Mouse (Mus musculus) ovary, postnatal 10 days (tissue): ENCODE results near the gene Car10.

Experiments
- DNase-seq: peaks from one replicate; pipeline ENCODE4 v3.0.0; 2022; ENCODE audit warnings: low spot score

The Car10 gene

DNA sequence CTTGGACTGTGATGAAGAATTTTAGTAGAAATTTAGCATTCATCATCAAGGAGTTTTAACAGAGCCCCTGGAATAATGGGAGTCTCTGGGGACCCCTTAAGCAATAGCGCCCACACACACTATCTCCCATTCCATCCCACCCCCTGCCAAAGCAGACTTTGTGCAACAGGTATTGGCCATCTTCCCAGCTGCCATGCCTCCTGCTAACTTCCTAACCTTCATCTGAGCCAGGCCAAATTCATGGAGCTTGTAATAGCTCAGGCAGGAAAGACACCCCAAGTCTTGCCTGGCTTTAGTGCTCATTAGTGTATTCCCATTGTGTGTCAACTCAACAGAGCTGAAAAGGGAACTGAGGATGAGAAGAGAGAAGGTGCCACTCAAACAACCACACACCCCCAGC lies 481.8 kb downstream of the Car10 start:
- DNase-seq: no peak

DNA sequence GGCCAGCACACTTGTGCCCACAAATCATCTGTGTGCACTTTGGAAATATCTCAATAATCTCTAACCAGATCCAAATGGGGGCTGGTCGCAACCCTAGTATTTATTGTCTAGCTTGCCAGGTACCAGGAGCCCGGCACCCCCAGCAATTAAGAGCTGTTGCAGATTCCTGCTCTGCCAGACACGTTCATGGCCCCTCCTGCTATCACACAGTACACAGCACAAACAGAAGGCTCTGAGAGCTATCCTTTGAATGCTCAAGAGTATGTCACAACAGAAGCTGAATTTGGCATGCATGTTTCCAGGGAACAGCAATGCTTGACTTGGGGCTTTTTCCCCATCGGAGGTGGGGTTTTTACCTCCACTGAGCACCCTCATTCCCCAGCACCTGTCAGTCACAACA lies 483.5 kb downstream of the Car10 start:
- DNase-seq: no peak

DNA sequence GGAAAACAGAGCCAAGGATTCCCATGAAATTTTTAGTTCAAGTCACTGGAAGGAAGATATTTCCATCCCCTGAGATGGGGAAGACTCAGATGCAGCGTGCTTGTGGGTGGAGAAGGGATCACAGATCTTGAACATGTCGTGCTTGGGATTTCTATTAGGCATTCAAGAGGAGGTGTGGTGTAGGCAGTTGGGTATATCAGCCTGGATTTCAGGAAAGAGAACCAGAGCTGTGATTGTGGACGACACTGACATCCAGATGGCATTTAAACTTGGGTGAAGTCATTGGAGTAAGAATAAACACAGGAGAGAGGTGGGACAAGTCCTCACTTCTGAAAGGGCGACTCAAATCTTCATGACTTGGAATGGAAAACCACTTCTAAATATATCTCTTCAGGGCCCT lies 490.0 kb downstream of the Car10 start:
- DNase-seq: no peak

DNA sequence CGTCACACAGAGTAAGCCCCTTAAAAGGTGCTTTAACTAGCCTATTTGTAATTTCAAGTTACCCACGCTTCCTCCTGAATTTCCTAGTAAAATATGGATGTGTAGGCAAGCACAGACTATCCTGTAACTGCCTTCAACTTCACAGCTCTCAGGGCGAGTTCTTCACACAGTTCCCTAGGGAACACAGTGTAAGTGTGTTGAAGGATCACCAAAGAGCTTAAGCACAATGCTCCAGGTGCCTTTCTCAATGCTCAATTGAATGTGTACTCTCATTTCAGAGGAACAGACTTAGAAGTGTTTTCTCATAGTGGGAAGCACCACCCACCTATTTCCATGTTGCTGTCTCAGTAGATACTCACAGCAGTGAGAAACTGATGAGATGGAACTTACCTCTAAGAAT lies 492.8 kb downstream of the Car10 start:
- no peak for DNase-seq

DNA sequence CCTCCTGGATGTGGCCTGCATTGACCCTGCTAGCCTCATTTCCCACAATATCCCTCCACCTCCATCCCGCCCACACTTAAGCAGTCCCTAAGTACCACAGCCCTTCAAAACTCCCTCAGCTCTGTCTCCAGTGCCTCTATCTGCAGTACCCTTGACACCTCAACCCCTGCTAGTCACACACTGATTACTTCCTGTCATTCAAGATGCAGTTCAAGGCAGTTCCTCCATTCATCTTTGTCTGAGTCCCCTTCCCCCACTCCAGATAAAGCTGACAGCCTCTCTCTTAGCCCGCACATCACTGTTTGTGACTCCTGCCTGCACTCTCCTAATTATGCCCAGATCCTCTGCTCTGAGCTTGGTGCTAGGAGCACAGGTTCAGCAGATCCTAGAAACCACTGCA lies 496.2 kb downstream of the Car10 start:
- DNase-seq: no peak

DNA sequence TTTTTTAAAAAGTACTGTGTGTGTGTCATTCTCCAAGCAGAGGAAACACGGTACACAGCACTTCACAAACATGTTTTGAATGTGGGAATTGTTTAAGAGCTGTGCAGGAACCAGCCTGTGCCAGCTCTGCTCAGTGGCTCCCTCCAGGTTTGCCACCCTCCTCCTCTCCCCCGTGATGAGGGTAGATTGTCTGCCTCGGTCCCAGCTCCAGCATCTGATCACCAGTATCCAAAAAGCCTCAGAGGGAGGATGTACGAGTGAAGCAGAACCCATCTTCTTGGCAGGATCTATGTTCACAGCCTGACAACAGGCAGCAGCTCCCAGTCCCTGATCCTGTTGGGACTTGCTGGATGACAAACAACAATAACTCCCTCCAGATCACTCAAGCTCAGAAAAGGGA lies 500.3 kb downstream of the Car10 start:
- no peak for DNase-seq

DNA sequence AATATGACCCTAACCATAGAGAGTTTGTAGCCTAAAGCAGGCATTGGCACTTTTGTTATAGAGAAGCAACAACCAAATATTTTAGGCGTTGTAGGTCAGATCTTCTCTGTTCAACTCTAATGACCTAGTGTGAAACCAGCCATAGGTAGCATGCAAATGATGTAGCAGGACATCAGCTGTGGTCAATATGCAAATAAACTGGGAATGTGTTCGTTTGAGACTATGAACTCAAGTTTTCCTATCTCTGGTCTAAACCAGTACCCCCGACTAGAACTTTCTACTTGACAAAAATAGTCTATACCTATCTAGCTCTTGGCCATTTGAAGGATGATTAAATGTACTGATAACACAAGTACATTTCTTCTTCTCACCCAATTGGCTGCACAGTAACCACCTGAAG lies 501.9 kb downstream of the Car10 start:
- no peak for DNase-seq

DNA sequence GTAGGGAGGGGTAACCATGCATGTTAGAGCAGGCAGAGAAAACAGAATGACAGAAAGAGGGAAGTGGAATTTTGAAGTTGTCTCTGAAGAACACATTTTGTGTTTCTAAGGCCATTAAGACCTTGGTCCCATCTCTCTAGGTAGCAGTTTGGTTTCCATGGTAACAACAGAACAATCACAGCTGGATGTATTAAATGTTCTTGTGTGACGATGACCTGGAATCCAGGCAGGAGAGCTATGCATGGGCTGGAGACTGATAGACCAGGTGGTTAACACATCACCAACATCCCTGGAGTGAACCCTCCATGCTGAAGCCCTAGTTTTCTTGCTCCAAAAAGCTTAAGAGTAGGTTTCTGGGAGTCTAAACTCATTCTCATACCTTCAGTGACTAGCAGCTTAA lies 505.7 kb downstream of the Car10 start:
- no peak for DNase-seq

DNA sequence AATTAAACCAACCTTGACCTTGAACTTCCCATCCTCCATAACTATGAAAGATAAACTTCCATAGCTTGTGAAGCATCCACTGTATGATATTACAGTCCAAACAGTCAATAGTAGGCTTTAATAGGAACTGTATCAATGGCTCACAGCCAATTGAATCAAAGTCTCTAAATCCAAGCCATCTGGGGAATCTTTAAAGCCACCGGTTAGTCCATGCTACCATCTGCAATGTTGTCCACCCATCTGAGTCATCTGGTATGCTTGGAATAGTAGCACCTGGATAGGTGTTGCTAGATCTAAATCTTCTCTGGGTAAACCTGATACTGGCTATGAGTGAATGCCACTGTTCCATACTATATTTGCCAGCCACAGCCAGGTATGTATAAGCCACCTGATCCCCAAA lies 509.3 kb downstream of the Car10 start:
- DNase-seq: no peak

DNA sequence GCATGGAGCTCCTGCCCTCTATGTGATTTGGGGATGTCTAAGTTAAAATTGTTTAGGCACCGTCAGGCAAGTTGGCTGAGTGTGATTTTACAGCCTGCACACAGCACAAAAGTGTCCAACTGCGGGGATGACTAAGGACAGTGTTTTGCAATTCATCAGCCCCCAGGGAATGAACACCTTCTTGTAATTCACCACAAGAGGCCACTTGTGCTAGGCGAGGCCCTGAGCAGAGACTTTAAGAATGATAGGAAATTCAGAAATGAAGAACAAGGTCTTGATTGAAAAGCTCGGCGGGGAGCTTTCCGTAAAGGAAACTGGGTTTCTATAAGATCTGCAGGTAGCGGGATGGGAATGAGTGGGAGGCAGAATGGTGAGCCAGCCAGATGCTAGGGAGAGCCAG lies 510.9 kb downstream of the Car10 start:
- no peak for DNase-seq

DNA sequence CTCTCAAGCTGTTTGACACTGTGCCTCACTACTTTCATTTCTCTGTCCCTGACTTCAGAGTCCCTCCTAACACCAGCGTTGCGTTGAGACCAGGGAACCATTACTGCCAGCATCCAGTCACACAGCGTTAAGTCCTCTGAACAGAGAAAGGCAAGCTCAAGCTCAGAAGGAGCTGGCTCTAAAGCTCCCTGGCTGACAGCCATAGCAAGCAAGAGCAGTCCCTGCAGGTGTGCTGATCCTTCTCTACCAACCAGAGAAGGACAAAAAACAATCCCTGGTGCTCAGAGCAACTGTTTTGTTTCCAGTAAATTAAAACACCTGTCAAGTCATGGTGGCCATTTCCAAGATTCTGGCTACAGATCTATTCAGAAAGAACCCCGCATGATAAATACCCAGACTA lies 514.2 kb downstream of the Car10 start:
- no peak for DNase-seq

DNA sequence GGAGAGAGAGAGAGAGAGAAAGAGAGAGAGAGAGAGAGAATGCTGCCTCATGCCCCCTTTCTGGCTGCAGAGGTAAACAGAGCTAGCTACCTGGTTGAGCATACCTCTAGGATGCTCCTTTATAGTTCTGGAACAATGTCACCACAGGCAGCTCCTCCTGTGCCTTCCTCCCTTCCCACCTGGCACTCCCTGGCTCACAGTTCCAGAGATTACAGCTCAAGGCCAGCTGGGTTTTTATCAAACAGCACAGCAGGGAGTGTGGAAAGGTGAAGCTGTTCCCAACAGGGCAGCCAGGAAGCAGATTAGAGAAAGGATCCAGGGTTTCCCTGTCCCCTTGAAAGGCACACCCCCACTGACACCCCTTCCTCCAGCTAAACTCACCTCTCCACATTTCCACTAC lies 517.0 kb downstream of the Car10 start:
- DNase-seq: no peak

DNA sequence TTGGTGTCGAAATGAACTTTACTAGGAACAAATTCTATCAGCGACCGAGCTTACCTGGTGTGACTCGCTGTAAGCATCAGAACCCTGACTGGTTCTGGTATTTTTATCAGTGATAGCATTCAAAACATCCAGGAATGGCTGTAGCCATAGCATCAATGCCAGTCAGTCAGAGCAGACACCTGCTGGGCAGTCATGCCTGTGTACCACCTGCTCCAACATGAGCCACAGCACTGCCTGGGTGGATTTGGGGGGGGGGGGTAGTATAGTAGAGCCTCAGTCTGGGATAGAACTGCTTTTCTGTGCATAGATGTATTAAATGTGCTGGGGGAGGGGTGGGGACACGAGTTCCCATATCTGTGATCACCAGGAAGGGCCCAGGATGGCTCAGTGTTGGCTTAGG lies 525.8 kb downstream of the Car10 start:
- no peak for DNase-seq

DNA sequence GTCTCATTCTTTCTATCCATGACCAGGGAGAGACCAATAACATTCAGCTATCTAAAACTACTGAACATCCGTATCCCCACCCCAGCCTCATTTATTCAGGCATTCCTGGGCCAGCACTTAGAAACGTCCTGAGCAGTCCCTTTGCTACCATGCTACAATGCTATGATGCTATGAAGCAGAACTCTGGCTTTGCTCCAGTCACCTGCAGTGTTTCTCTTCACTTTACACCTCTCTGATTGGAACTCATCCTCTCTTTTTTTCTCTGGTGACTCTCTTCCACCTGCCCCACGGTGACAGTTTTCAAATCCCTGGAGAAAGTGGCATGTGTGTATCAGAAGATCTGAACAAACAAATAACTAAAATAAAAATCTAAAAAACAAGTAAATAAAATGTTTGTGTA lies 541.6 kb downstream of the Car10 start:
- no peak for DNase-seq

DNA sequence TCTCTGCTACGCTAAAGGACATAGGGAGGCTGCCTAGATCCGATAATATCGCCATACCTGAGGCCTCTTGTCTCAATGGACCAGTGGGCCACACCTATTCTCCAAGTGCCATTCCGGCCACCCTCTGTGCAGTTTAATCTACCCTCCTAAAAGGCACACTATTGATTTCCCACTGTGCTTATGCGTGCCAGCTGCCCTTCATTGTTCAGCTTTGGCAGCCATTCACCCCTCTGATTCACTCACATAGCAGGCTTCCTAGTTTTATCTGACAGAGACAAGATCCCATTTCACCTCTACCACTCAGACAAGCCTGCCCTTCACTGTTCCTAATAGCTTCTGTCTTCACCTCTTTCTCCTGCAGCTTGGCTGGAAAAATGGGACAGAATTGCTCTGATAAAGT lies 543.1 kb downstream of the Car10 start:
- no peak for DNase-seq

DNA sequence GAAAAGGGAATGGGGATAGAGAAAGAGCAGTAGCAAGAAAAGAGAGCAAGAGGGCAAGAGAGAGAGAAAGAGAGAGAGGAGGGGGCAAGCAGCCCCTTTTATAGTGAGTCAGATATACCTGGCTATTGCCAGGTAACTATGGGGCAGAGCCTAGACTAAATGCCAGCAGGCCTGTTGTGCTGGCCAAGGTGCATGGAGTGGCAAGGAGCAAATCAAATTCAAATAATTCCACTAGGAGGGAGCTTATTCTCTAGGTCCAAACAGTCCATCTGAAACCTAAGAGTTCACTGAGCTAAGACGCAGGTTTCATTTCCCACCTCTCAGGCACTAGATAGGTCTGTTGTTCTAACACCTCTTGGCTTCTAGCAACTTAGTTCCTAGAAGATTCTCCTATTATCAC lies 544.5 kb downstream of the Car10 start:
- no peak for DNase-seq

DNA sequence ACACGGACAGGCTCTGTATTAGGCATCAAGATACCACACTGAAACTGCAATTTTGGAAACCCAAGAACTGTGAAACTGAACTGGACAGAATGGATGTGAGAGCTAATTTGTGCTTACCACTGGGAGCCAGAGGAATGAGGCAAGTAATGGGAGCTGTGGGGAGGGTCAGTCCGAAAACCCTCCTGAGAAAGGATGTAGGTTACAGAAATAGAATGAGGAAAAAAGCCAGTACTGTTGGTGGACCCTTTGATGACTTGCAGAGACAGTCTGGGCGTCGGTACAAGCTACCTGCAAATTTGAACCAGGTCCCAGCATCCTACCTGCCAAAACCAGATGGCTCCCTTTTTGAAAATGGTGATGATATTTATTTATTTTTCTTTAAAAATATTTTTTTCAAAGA lies 545.2 kb downstream of the Car10 start:
- DNase-seq: no peak

DNA sequence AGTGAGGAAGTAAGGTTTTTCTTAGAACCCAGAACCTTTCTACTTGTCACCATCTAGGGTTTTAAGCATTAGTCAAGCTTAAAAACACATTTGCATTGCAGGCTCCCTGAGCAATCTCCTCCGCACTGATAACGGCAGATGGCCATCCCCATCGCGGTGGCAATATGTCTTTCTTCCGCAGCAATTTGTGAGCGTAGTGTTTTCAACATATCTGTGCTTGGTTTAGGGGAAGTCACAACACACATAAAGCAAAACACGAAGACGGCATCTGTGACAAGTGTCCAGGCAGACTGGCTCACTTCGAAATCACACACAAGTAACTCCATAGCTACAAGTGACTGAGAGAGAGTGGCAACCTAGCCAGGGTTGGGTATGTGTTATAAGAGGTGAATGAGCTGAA lies 545.6 kb downstream of the Car10 start:
- no peak for DNase-seq

DNA sequence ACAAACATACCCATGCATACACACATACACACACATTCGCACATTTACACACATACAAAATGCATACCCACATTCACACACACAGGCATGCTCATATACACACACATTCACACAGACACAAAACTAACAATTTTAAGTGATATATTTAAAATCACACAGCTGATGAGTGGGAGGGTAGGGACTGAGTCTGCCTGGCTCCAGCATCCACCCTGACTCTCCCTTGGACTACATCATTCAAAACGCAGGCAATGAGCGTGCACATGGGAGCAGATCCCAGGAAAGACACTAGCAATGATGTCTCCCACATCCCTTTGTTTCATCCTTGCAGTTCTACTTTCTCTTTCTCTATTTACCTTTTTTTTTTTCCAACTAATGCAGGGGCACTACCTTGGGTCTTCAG lies 548.4 kb downstream of the Car10 start:
- DNase-seq: no peak
